In genomic region chr8:119423631-119424141, GRCm38 (mm10) we compare ENCODE assay signal across 8 mouse cellular contexts. TPM values are rescaled to one million over a fixed set of nuclear protein-coding genes. Genes with fewer than 3 reads are reported as not detected.
DNase-seq lines count a peak whose midpoint lies in the region; ATAC-seq and TF ChIP-seq lines count a peak whose summit lies in the region.

No protein-coding gene starts in this region.

- H3K27ac ChIP-seq in heart, embryonic 13.5 days (replicated peaks): peak overlapping the region; percentile 59
- no peak overlapping the region for H3K27ac ChIP-seq in limb, embryonic 14.5 days (replicated peaks; ENCODE audit: low read depth, low read length)

- WGBS in heart, embryonic 13.5 days: 45% methylated on average over 9 of the region's 9 CpGs
- 41% methylated on average over 9 of the region's 9 CpGs for WGBS in limb, embryonic 14.5 days

- H3K9me3 ChIP-seq in heart, embryonic 13.5 days: no peaks in the 10 kb centered on the region
- no peaks in the 10 kb centered on the region for H3K9me3 ChIP-seq in limb, embryonic 14.5 days (ENCODE audit: control insufficient read depth, low read length)

- H3K4me1 ChIP-seq in heart, embryonic 13.5 days: peaks cover 46% of the 10 kb centered on the region
- peaks cover 5% of the 10 kb centered on the region; the same call in 1 of the 2 replicates for H3K4me1 ChIP-seq in limb, embryonic 14.5 days (ENCODE audit: control insufficient read depth, insufficient read depth, low read length)

- no peak overlapping the region for H3K4me2 ChIP-seq in heart, embryonic 13.5 days
- no peak overlapping the region for H3K4me2 ChIP-seq in limb, embryonic 14.5 days (replicated peaks; ENCODE audit: low read depth, low read length, severe bottlenecking)

- peak; percentile 89 for DNase-seq in A20 (ENCODE audit: low read depth, low spot score)
- DNase-seq in MEL-GATA-1-ER (ENCODE audit: extremely low read depth, low read depth): peak; percentile 50
- DNase-seq in limb, embryonic 14.5 days (ENCODE audit: low spot score): no peak
- peak; percentile 93 for DNase-seq in naive thymus-derived CD4-positive, alpha-beta T cell, adult 2 months (ENCODE audit: low read depth)
- no peak for DNase-seq in frontal cortex, postnatal 36 days (ENCODE audit: low spot score in 2 of 2)

- H3K9ac ChIP-seq in heart, embryonic 13.5 days: no peak overlapping the region
- no peak overlapping the region for H3K9ac ChIP-seq in limb, embryonic 14.5 days (ENCODE audit: low read depth, low read length, severe bottlenecking)

- no peaks in the 10 kb centered on the region for H3K36me3 ChIP-seq in heart, embryonic 13.5 days
- H3K36me3 ChIP-seq in limb, embryonic 14.5 days (ENCODE audit: control insufficient read depth, insufficient read depth, low read length): no peaks in the 10 kb centered on the region

- no peak for ATAC-seq in heart, embryonic 13.5 days (ENCODE audit: extremely low read depth, insufficient number of reproducible peaks, low FRiP score, low TSS enrichment)
- peak; percentile 16; the same call in 1 of the 2 replicates for ATAC-seq in limb, embryonic 14.5 days (ENCODE audit: low FRiP score, low read depth)
- no peak for ATAC-seq in erythroid progenitor cell, adult 5-6 weeks (replicated peaks; ENCODE audit: low FRiP score, poor library complexity, severe bottlenecking)
- ATAC-seq in frontal cortex, adult (ENCODE audit: low TSS enrichment): no peak

- H3K27me3 ChIP-seq in heart, embryonic 13.5 days (replicated peaks): peaks cover 8% of the 10 kb centered on the region; the same call in 1 of the 2 replicates
- no peaks in the 10 kb centered on the region for H3K27me3 ChIP-seq in limb, embryonic 14.5 days (ENCODE audit: control insufficient read depth, insufficient read depth, low read length)

- H3K4me3 ChIP-seq in heart, embryonic 13.5 days: no peak overlapping the region
- no peak overlapping the region for H3K4me3 ChIP-seq in limb, embryonic 14.5 days (replicated peaks; ENCODE audit: low read length)

- no peak for TF ChIP-seq POLR2A in limb, embryonic 14.5 days (IDR thresholded peaks at IDR 0.05; ENCODE audit: borderline replicate concordance, extremely low read depth, insufficient read depth, insufficient read length)

RNA-seq across cellular contexts. Expression of gene Osgin1, which starts 10.2 kb away (rescaled TPM):
- 0.51 and 0.89 TPM in 2 replicates for polyA plus RNA-seq in heart, embryonic 13.5 days (2015; fragmentation: Nextera tagmentation; extraction: Ambion mirVana)
- polyA plus RNA-seq in limb, embryonic 14.5 days (2012; rRNA removed): 2.1 and 2.7 TPM in 2 replicates
- 1.2 and 2.2 TPM in 2 replicates for polyA plus RNA-seq in limb, embryonic 14.5 days (2014; fragmentation: Nextera tagmentation; extraction: Ambion mirVana)
- not detected in 2 replicates for total RNA-seq in erythroid progenitor cell, adult 5-6 weeks (2015; ENCODE audit: low replicate concordance)
- not detected in 2 replicates for total RNA-seq in erythroid progenitor cell, adult 5-6 weeks (2017; ENCODE audit: low replicate concordance)

RNA-seq across cellular contexts. Expression of gene Necab2, which starts 22.8 kb away (rescaled TPM):
- 0.57 and 0.79 TPM in 2 replicates for polyA plus RNA-seq in heart, embryonic 13.5 days (2015; fragmentation: Nextera tagmentation; extraction: Ambion mirVana)
- 7.8 and 9.5 TPM in 2 replicates for polyA plus RNA-seq in limb, embryonic 14.5 days (2012; rRNA removed)
- polyA plus RNA-seq in limb, embryonic 14.5 days (2014; fragmentation: Nextera tagmentation; extraction: Ambion mirVana): 2.2 and 2.6 TPM in 2 replicates
- not detected in 2 replicates for total RNA-seq in erythroid progenitor cell, adult 5-6 weeks (2015; ENCODE audit: low replicate concordance)
- not detected in 2 replicates for total RNA-seq in erythroid progenitor cell, adult 5-6 weeks (2017; ENCODE audit: low replicate concordance)

RNA-seq across cellular contexts. Expression of gene Mlycd, which starts 29.0 kb away (rescaled TPM):
- polyA plus RNA-seq in heart, embryonic 13.5 days (2015; fragmentation: Nextera tagmentation; extraction: Ambion mirVana): 17.0 and 17.1 TPM in 2 replicates
- 13.6 and 14.8 TPM in 2 replicates for polyA plus RNA-seq in limb, embryonic 14.5 days (2012; rRNA removed)
- 17.0 and 19.1 TPM in 2 replicates for polyA plus RNA-seq in limb, embryonic 14.5 days (2014; fragmentation: Nextera tagmentation; extraction: Ambion mirVana)
- total RNA-seq in erythroid progenitor cell, adult 5-6 weeks (2015; ENCODE audit: low replicate concordance): 3.6 and 3.8 TPM in 2 replicates
- 0.64 and 1.6 TPM in 2 replicates for total RNA-seq in erythroid progenitor cell, adult 5-6 weeks (2017; ENCODE audit: low replicate concordance)

Comparison
In these comparisons a context has a peak if more than half of its experiments do, and no peak if none do; other contexts are left out.
1. DNase-seq: peak in A20 (single experiment), MEL-GATA-1-ER (single experiment) and naive thymus-derived CD4-positive, alpha-beta T cell, adult 2 months (single experiment); none in limb, embryonic 14.5 days (single experiment) and frontal cortex, postnatal 36 days (0 of 2).